Mouse (Mus musculus): ENCODE measurements at regions not wholly inside any gene's neighbourhood (a gene's known extent, or its start where the extent isn't known, plus 50 kb on each side); places are given as distances from the start of the nearest gene placed in this dataset.
"Not testable (repeated sequence)": the region's sequence is repeated elsewhere in the genome, so short reads cannot be mapped to it uniquely, and the experiment has no call there.

GRCm38 (mm10) chr10:99339291-99339912 is 76.4 kb downstream of the Dusp6 start:
- not testable (repeated sequence) for H3K4me2 ChIP-seq (ENCODE audit: low read length); H3K4me3 ChIP-seq (ENCODE audit: low read length); H3K27ac ChIP-seq (ENCODE audit: low read depth, low read length); H3K36me3 ChIP-seq (ENCODE audit: control insufficient read depth, insufficient read depth, low read length); H3K9me3 ChIP-seq (ENCODE audit: control insufficient read depth, low read length); H3K27me3 ChIP-seq (replicated peaks; ENCODE audit: control insufficient read depth, insufficient read depth, low read length); ATAC-seq; H3K9ac ChIP-seq (ENCODE audit: low read depth, low read length); H3K4me1 ChIP-seq (ENCODE audit: control insufficient read depth, insufficient read depth, low read depth, low read length)
- 98% methylated on average over 8 of the region's 19 CpGs for WGBS

GRCm38 (mm10) chr10:99340057-99340456 is 77.0 kb downstream of the Dusp6 start:
- not testable (repeated sequence) for H3K9ac ChIP-seq (ENCODE audit: low read depth, low read length); H3K27me3 ChIP-seq (replicated peaks; ENCODE audit: control insufficient read depth, insufficient read depth, low read length); ATAC-seq; H3K36me3 ChIP-seq (ENCODE audit: control insufficient read depth, insufficient read depth, low read length); H3K9me3 ChIP-seq (ENCODE audit: control insufficient read depth, low read length); H3K4me2 ChIP-seq (ENCODE audit: low read length); H3K4me3 ChIP-seq (ENCODE audit: low read length); H3K4me1 ChIP-seq (ENCODE audit: control insufficient read depth, insufficient read depth, low read depth, low read length); H3K27ac ChIP-seq (ENCODE audit: low read depth, low read length)
- WGBS = no CpG with 5 or more reads among the region's 25 CpGs

- H3K9me3 ChIP-seq (ENCODE audit: control insufficient read depth, low read length) = no peaks in the 10 kb centered on the region
- peak; percentile 30; the same call in 1 of the 2 replicates for ATAC-seq
- no peaks in the 10 kb centered on the region for H3K4me1 ChIP-seq (ENCODE audit: control insufficient read depth, insufficient read depth, low read depth, low read length)
- 60% methylated on average over 3 of the region's 3 CpGs for WGBS
- H3K4me3 ChIP-seq (ENCODE audit: low read length) = no peak overlapping the region
- no peak overlapping the region for H3K4me2 ChIP-seq (ENCODE audit: low read length)
- no peaks in the 10 kb centered on the region for H3K36me3 ChIP-seq (ENCODE audit: control insufficient read depth, insufficient read depth, low read length)
- H3K27ac ChIP-seq (ENCODE audit: low read depth, low read length) = no peak overlapping the region
- no peaks in the 10 kb centered on the region for H3K27me3 ChIP-seq (replicated peaks; ENCODE audit: control insufficient read depth, insufficient read depth, low read length)
- no peak overlapping the region for H3K9ac ChIP-seq (ENCODE audit: low read depth, low read length)
These were observed 86.2 kb downstream of the Dusp6 start for GRCm38 (mm10) chr10:99349125-99349716.

- Histone ChIP-seq H3K27ac (ENCODE audit: low read depth, low read length) (no peak overlapping the region), H3K4me2 (ENCODE audit: low read length) (peak overlapping the region; percentile 31), H3K4me1 (ENCODE audit: control insufficient read depth, insufficient read depth, low read depth, low read length) (no peaks in the 10 kb centered on the region), H3K27me3 (replicated peaks; ENCODE audit: control insufficient read depth, insufficient read depth, low read length) (no peaks in the 10 kb centered on the region), H3K36me3 (ENCODE audit: control insufficient read depth, insufficient read depth, low read length) (no peaks in the 10 kb centered on the region), H3K9me3 (ENCODE audit: control insufficient read depth, low read length) (no peaks in the 10 kb centered on the region), H3K9ac (ENCODE audit: low read depth, low read length) (no peak overlapping the region), H3K4me3 (ENCODE audit: low read length) (no peak overlapping the region)
- 51% methylated on average over 18 of the region's 18 CpGs for WGBS
- ATAC-seq = no peak
These were observed 90.7 kb downstream of the Dusp6 start for GRCm38 (mm10) chr10:99353541-99354292.

- no peaks in the 10 kb centered on the region for H3K9me3 ChIP-seq (ENCODE audit: control insufficient read depth, low read length)
- no peak overlapping the region for H3K27ac ChIP-seq (ENCODE audit: low read depth, low read length)
- H3K4me1 ChIP-seq (ENCODE audit: control insufficient read depth, insufficient read depth, low read depth, low read length) = no peaks in the 10 kb centered on the region
- H3K4me3 ChIP-seq (ENCODE audit: low read length) = no peak overlapping the region
- ATAC-seq = no peak
- 87% methylated on average over 2 of the region's 2 CpGs for WGBS
- H3K36me3 ChIP-seq (ENCODE audit: control insufficient read depth, insufficient read depth, low read length) = no peaks in the 10 kb centered on the region
- no peak overlapping the region for H3K4me2 ChIP-seq (ENCODE audit: low read length)
- no peak overlapping the region for H3K9ac ChIP-seq (ENCODE audit: low read depth, low read length)
- no peaks in the 10 kb centered on the region for H3K27me3 ChIP-seq (replicated peaks; ENCODE audit: control insufficient read depth, insufficient read depth, low read length)
These were observed 91.3 kb downstream of the Dusp6 start for GRCm38 (mm10) chr10:99354352-99354751.

DNA sequence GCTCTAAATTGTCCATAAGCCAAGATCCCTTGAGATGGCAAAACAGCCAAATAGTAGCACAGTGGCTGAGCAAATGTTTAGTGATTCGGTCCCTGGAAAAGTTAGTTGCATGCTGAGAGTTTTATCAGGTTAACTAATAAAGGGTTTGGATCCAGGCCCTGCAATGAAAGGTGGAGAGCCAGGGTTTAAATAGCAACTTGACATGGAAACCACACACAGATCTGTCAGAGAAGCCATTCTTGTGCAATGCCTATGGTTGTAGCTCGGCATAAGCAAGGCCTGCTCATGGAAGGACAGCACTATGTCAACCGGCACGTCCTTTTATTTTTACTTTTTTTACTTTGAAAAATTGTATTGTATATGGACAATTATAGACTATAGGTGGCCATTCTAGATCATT is 92.3 kb downstream of the Dusp6 start:
- Histone ChIP-seq H3K27me3 (replicated peaks; ENCODE audit: control insufficient read depth, insufficient read depth, low read length) (no peaks in the 10 kb centered on the region), H3K4me2 (ENCODE audit: low read length) (no peak overlapping the region), H3K9ac (ENCODE audit: low read depth, low read length) (no peak overlapping the region), H3K4me3 (ENCODE audit: low read length) (no peak overlapping the region), H3K4me1 (ENCODE audit: control insufficient read depth, insufficient read depth, low read depth, low read length) (no peaks in the 10 kb centered on the region), H3K9me3 (ENCODE audit: control insufficient read depth, low read length) (no peaks in the 10 kb centered on the region), H3K36me3 (ENCODE audit: control insufficient read depth, insufficient read depth, low read length) (no peaks in the 10 kb centered on the region), H3K27ac (ENCODE audit: low read depth, low read length) (no peak overlapping the region)
- WGBS = 92% methylated on average over 4 of the region's 4 CpGs
- no peak for ATAC-seq

GRCm38 (mm10) chr10:99356221-99356620 is 93.2 kb downstream of the Dusp6 start:
- H3K9me3 ChIP-seq (ENCODE audit: control insufficient read depth, low read length) = no peaks in the 10 kb centered on the region
- no peaks in the 10 kb centered on the region for H3K4me1 ChIP-seq (ENCODE audit: control insufficient read depth, insufficient read depth, low read depth, low read length)
- 80% methylated on average over 5 of the region's 5 CpGs for WGBS

GRCm38 (mm10) chr10:99356883-99357282 is 93.9 kb downstream of the Dusp6 start:
- WGBS = 84% methylated on average over 3 of the region's 3 CpGs
- no peak overlapping the region for H3K4me2 ChIP-seq (ENCODE audit: low read length)

More at GRCm38 (mm10) chr10:99356221-99356620, 93.2 kb downstream of the Dusp6 start:
- Histone ChIP-seq H3K9ac (ENCODE audit: low read depth, low read length) (no peak overlapping the region), H3K27me3 (replicated peaks; ENCODE audit: control insufficient read depth, insufficient read depth, low read length) (no peaks in the 10 kb centered on the region), H3K27ac (ENCODE audit: low read depth, low read length) (no peak overlapping the region), H3K36me3 (ENCODE audit: control insufficient read depth, insufficient read depth, low read length) (no peaks in the 10 kb centered on the region), H3K4me3 (ENCODE audit: low read length) (no peak overlapping the region), H3K4me2 (ENCODE audit: low read length) (no peak overlapping the region)
- ATAC-seq = no peak

GRCm38 (mm10) chr10:99357347-99357746 is 94.3 kb downstream of the Dusp6 start:
- no peaks in the 10 kb centered on the region for H3K9me3 ChIP-seq (ENCODE audit: control insufficient read depth, low read length)
- no peaks in the 10 kb centered on the region for H3K27me3 ChIP-seq (replicated peaks; ENCODE audit: control insufficient read depth, insufficient read depth, low read length)
- no peak overlapping the region for H3K4me3 ChIP-seq (ENCODE audit: low read length)
- ATAC-seq = no peak
- WGBS = 86% methylated on average over 4 of the region's 4 CpGs
- H3K4me2 ChIP-seq (ENCODE audit: low read length) = no peak overlapping the region
- H3K4me1 ChIP-seq (ENCODE audit: control insufficient read depth, insufficient read depth, low read depth, low read length) = no peaks in the 10 kb centered on the region
- H3K27ac ChIP-seq (ENCODE audit: low read depth, low read length) = no peak overlapping the region
- H3K9ac ChIP-seq (ENCODE audit: low read depth, low read length) = no peak overlapping the region
- no peaks in the 10 kb centered on the region for H3K36me3 ChIP-seq (ENCODE audit: control insufficient read depth, insufficient read depth, low read length)

More at GRCm38 (mm10) chr10:99356883-99357282, 93.9 kb downstream of the Dusp6 start:
- ATAC-seq = no peak
- Histone ChIP-seq H3K9ac (ENCODE audit: low read depth, low read length) (no peak overlapping the region), H3K4me3 (ENCODE audit: low read length) (no peak overlapping the region), H3K27me3 (replicated peaks; ENCODE audit: control insufficient read depth, insufficient read depth, low read length) (no peaks in the 10 kb centered on the region), H3K4me1 (ENCODE audit: control insufficient read depth, insufficient read depth, low read depth, low read length) (no peaks in the 10 kb centered on the region), H3K27ac (ENCODE audit: low read depth, low read length) (no peak overlapping the region), H3K9me3 (ENCODE audit: control insufficient read depth, low read length) (no peaks in the 10 kb centered on the region), H3K36me3 (ENCODE audit: control insufficient read depth, insufficient read depth, low read length) (no peaks in the 10 kb centered on the region)

Measured in hindbrain, embryonic 16.5 days (tissue).